Mouse (Mus musculus) ES-Bruce4 (cell line): ENCODE results near the gene Pax2.

Source experiments
- CTCF ChIP-seq: IDR thresholded peaks from one replicate; pipeline ENCODE4 v1.8.1; 2011; ENCODE audit warnings: low read depth, low read length
- EP300 ChIP-seq: IDR thresholded peaks from 2 replicates; pipeline ENCODE4 v1.6.1; 2011; ENCODE audit warnings: low read depth, low read length; ENCODE audit not compliant: insufficient read depth

DNA sequence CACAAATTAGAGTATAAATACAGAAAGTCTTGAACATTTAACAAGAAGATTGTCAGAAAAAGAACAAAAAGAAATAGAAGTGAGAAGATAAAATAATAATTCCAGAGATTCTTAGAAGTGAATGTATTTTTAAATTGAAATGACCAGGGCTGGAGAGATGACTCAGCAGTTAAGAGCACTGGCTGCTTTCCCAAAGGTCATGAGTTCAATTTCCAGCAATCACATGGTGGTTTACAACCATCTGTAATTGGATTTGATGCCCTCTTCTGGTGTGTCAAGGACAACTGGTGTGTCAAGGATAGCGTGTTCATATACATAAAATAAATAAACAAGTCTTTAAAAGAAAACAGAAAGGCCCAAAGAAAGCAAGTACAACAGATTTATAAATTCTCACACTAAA lies 102.8 kb downstream of the Pax2 start:
- TF ChIP-seq EP300 (no peak), CTCF (no peak)
